Mouse (Mus musculus): ENCODE measurements around the gene Litaf. TPM values are rescaled to one million over a fixed set of nuclear protein-coding genes. Genes with fewer than 3 reads are reported as not detected.
"Not testable (repeated sequence)": the region's sequence is repeated elsewhere in the genome, so short reads cannot be mapped to it uniquely, and the experiment has no call there.

Gene Litaf
- polyA plus RNA-seq, 1 experiment from 2014 or later: 102 TPM

DNA sequence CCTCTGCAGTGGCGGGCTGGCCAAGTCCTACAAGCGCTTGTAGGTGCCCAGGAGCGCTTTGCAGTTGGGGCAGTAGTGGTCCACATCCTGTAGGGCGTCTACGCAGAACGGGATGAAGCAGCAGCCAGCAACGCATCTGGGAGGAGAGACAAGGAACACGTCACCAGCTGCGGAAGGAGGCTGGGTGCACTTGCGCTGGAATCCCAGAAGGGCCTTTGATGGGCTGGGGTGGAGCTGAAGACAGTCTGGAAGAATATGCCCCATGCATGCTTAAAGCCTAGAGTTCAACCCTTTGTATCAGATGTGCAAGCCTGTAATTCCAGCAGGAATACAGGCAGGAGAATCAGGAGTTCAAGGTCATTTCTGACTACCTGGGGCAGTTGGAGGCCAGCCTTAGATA, 105.0 kb downstream of the Litaf start:
- ATAC-seq (ENCODE audit: insufficient number of reproducible peaks, insufficient read depth, low FRiP score, low TSS enrichment): no peak
- Histone ChIP-seq H3K4me3 (no peak overlapping the region), H3K27ac (no peak overlapping the region), H3K36me3 (peaks cover 34% of the 10 kb centered on the region), H3K4me2 (replicated peaks) (no peak overlapping the region), H3K9me3 (no peaks in the 10 kb centered on the region), H3K27me3 (no peaks in the 10 kb centered on the region), H3K4me1 (peaks cover 10% of the 10 kb centered on the region; the same call in 1 of the 2 replicates), H3K9ac (no peak overlapping the region)
- 93% methylated on average over 10 of the region's 10 CpGs for WGBS

- Histone ChIP-seq H3K4me1 (peaks cover 10% of the 10 kb centered on the region; the same call in 1 of the 2 replicates), H3K27me3 (no peaks in the 10 kb centered on the region), H3K4me2 (replicated peaks) (no peak overlapping the region), H3K4me3 (no peak overlapping the region), H3K27ac (peak overlapping the region; percentile 52), H3K36me3 (peaks cover 32% of the 10 kb centered on the region), H3K9me3 (no peaks in the 10 kb centered on the region), H3K9ac (no peak overlapping the region)
- ATAC-seq (ENCODE audit: insufficient number of reproducible peaks, insufficient read depth, low FRiP score, low TSS enrichment): 0 out of 2 replicates have a peak, but pooled peaks have one; percentile 58
- 52% methylated on average over 7 of the region's 7 CpGs for WGBS
These were observed 107.1 kb downstream of the Litaf start for GRCm38 (mm10) chr16:10958763-10959440.

GRCm38 (mm10) chr16:10958307-10958706, 107.7 kb downstream of the Litaf start:
- Histone ChIP-seq H3K36me3 (peaks cover 28% of the 10 kb centered on the region), H3K27ac (0 out of 2 replicates have a peak overlapping the region, but pooled peaks have one; percentile 48), H3K4me1 (peaks cover 10% of the 10 kb centered on the region; the same call in 1 of the 2 replicates)
- ATAC-seq (ENCODE audit: insufficient number of reproducible peaks, insufficient read depth, low FRiP score, low TSS enrichment); H3K4me2 ChIP-seq (replicated peaks); H3K4me3 ChIP-seq; H3K9me3 ChIP-seq; H3K27me3 ChIP-seq; H3K9ac ChIP-seq: not testable (repeated sequence)
- 90% methylated on average over 12 of the region's 12 CpGs for WGBS

GRCm38 (mm10) chr16:10957794-10958193, 108.2 kb downstream of the Litaf start:
- Histone ChIP-seq H3K36me3 (peaks cover 23% of the 10 kb centered on the region), H3K9ac (no peak overlapping the region), H3K4me3 (no peak overlapping the region), H3K4me1 (peaks cover 10% of the 10 kb centered on the region; the same call in 1 of the 2 replicates), H3K9me3 (no peaks in the 10 kb centered on the region), H3K27me3 (no peaks in the 10 kb centered on the region), H3K27ac (0 out of 2 replicates have a peak overlapping the region, but pooled peaks have one; percentile 48), H3K4me2 (replicated peaks) (no peak overlapping the region)
- ATAC-seq (ENCODE audit: insufficient number of reproducible peaks, insufficient read depth, low FRiP score, low TSS enrichment): no peak
- 70% methylated on average over 3 of the region's 3 CpGs for WGBS

- ATAC-seq (ENCODE audit: insufficient number of reproducible peaks, insufficient read depth, low FRiP score, low TSS enrichment): no peak
- H3K27ac ChIP-seq: no peak overlapping the region
- H3K9ac ChIP-seq: no peak overlapping the region
- no peaks in the 10 kb centered on the region for H3K9me3 ChIP-seq
- H3K4me1 ChIP-seq: peaks cover 10% of the 10 kb centered on the region; the same call in 1 of the 2 replicates
- 83% methylated on average over 8 of the region's 8 CpGs for WGBS
- H3K36me3 ChIP-seq: peaks cover 17% of the 10 kb centered on the region
- no peaks in the 10 kb centered on the region for H3K27me3 ChIP-seq
- H3K4me3 ChIP-seq: no peak overlapping the region
- no peak overlapping the region for H3K4me2 ChIP-seq (replicated peaks)
These were observed 108.8 kb downstream of the Litaf start for GRCm38 (mm10) chr16:10956938-10957685.

DNA sequence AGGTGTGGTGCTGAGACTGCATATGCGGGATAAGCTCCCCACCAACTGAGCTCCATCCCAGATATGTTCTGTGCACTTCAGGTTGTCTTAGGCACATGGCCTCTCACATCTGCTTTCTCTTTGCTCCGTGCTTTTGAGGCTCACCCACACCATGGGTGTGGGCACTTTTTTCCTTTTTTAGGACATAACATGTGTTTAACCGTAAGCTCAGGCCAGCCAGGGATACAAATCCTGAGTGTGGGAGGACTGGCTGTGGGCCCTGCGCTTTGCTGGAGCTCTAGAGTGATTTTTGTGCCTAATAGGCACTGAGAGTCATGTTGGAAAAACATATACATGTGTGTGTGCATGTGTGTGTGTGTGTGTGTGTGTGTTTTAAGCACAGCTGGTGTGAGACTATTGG, 110.9 kb downstream of the Litaf start:
- Histone ChIP-seq H3K36me3 (peaks cover 3% of the 10 kb centered on the region; the same call in 1 of the 2 replicates), H3K9me3 (no peaks in the 10 kb centered on the region), H3K4me1 (peaks cover 10% of the 10 kb centered on the region; the same call in 1 of the 2 replicates), H3K4me3 (no peak overlapping the region), H3K4me2 (replicated peaks) (no peak overlapping the region), H3K27me3 (no peaks in the 10 kb centered on the region), H3K9ac (no peak overlapping the region), H3K27ac (no peak overlapping the region)
- no peak for ATAC-seq (ENCODE audit: insufficient number of reproducible peaks, insufficient read depth, low FRiP score, low TSS enrichment)
- WGBS: 77% methylated on average over 4 of the region's 4 CpGs

- Histone ChIP-seq H3K27me3 (no peaks in the 10 kb centered on the region), H3K9me3 (no peaks in the 10 kb centered on the region), H3K4me3 (no peak overlapping the region), H3K4me1 (peaks cover 8% of the 10 kb centered on the region), H3K36me3 (no peaks in the 10 kb centered on the region), H3K4me2 (replicated peaks) (no peak overlapping the region), H3K27ac (no peak overlapping the region), H3K9ac (no peak overlapping the region)
- no peak for ATAC-seq (ENCODE audit: insufficient number of reproducible peaks, insufficient read depth, low FRiP score, low TSS enrichment)
- 90% methylated on average over 3 of the region's 3 CpGs for WGBS
These were observed 113.1 kb downstream of the Litaf start for GRCm38 (mm10) chr16:10952881-10953280.

DNA sequence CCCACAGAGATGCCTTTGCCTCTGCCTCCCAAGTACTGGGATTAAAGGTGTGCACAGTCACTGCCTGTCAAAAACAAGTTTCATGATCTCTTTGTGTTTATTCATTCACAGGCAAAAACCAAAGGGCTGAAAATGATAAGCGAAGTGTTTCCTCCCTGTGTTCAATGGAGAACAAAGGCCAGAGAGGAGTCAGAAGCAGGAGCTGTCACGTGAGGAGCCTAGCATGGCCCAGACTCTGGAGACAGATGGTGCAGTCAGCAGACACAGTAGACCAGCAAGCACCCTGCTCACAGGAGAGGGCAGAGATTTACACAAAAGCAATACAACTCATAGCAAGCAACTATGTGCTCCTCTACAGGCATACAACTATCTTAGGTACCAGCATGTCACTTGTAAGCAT, 113.9 kb downstream of the Litaf start:
- 73% methylated on average over 2 of the region's 2 CpGs for WGBS
- no peak for ATAC-seq (ENCODE audit: insufficient number of reproducible peaks, insufficient read depth, low FRiP score, low TSS enrichment)
- Histone ChIP-seq H3K9me3 (no peaks in the 10 kb centered on the region), H3K27me3 (no peaks in the 10 kb centered on the region), H3K36me3 (no peaks in the 10 kb centered on the region), H3K4me2 (replicated peaks) (no peak overlapping the region), H3K4me1 (peaks cover 8% of the 10 kb centered on the region; the same call in 1 of the 2 replicates), H3K27ac (no peak overlapping the region), H3K9ac (no peak overlapping the region), H3K4me3 (no peak overlapping the region)

DNA sequence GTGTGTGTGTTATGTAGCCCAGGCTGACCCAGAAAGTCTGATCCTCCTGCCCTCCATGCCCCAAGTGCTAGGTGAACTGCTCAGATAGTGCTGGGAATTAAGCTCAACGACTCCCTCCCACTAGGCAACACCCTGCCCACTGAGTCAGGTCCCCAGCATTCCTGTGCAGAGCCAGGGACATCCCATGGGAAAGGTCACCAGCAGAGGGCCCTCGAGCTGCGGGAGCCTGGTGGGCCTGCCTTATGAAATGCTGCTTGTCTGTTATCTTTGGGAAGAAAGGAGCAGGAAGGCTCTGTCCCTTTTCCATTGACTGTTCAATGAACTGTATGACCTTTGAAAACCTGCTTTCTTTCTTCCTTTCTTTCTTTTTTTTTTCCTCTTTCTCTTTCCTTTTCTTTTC, 114.4 kb downstream of the Litaf start:
- no peak for ATAC-seq (ENCODE audit: insufficient number of reproducible peaks, insufficient read depth, low FRiP score, low TSS enrichment)
- H3K4me3 ChIP-seq: no peak overlapping the region
- no peak overlapping the region for H3K9ac ChIP-seq
- no peaks in the 10 kb centered on the region for H3K36me3 ChIP-seq
- no peak overlapping the region for H3K4me2 ChIP-seq (replicated peaks)
- no peak overlapping the region for H3K27ac ChIP-seq
- no peaks in the 10 kb centered on the region for H3K27me3 ChIP-seq
- WGBS: 12% methylated on average over 3 of the region's 3 CpGs
- peaks cover 7% of the 10 kb centered on the region; the same call in 1 of the 2 replicates for H3K4me1 ChIP-seq
- no peaks in the 10 kb centered on the region for H3K9me3 ChIP-seq

DNA sequence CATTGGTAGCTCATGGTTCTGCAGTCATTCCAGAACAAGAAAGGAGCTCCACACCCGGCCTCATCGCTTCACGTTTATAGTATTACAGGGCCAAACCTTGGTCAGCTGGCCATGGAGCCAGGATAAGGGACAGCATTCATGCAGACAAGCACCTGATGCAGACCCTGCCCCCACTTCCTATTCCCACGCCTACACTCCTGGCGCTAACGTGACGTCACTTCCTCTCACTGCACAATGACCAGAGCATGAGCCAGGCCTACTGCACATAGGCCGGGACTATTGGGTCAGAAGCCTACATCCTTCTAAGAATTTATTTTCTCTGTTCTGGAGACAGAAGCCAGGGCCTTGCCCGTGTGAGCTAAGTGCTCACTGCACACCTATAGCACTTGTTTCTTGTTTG, 115.4 kb downstream of the Litaf start:
- Histone ChIP-seq H3K27me3 (no peaks in the 10 kb centered on the region), H3K27ac (no peak overlapping the region), H3K9ac (no peak overlapping the region), H3K9me3 (no peaks in the 10 kb centered on the region), H3K4me2 (replicated peaks) (no peak overlapping the region), H3K4me1 (peaks cover 7% of the 10 kb centered on the region; the same call in 1 of the 2 replicates), H3K36me3 (no peaks in the 10 kb centered on the region), H3K4me3 (no peak overlapping the region)
- WGBS: 86% methylated on average over 9 of the region's 9 CpGs
- no peak for ATAC-seq (ENCODE audit: insufficient number of reproducible peaks, insufficient read depth, low FRiP score, low TSS enrichment)

DNA sequence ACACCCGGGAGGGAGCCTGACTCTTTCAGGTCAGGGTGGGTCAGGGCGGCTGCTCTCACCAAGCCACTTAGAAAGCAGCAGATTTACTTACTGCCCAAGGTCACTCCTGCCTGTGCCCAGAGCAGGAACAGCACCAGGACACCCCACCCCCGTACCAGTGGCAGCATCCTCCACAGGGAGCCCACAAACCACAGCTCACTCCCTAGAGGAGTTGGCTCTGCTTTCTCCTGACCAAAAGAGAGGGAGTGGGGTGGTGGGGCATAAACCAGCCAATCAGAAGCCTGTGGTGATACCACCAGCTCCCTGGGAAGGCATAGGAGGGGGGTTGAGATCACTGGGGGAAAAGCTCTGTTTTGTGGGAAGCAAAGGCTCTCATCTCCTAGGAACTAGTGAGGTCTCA, 118.2 kb downstream of the Litaf start:
- Histone ChIP-seq H3K27ac (no peak overlapping the region), H3K9me3 (no peaks in the 10 kb centered on the region)
- no peak for ATAC-seq (ENCODE audit: insufficient number of reproducible peaks, insufficient read depth, low FRiP score, low TSS enrichment)

More for the DNA sequence above, 118.2 kb downstream of the Litaf start:
- Histone ChIP-seq H3K36me3 (no peaks in the 10 kb centered on the region), H3K4me3 (no peak overlapping the region), H3K4me1 (peaks cover 7% of the 10 kb centered on the region; the same call in 1 of the 2 replicates), H3K9ac (no peak overlapping the region), H3K4me2 (replicated peaks) (no peak overlapping the region), H3K27me3 (no peaks in the 10 kb centered on the region)
- WGBS: 24% methylated on average over 3 of the region's 3 CpGs
